Mouse (Mus musculus) heart, adult 2 months (tissue): ENCODE data around the gene Ranbp9.

Source experiments
- CTCF ChIP-seq: fragments of 200-600 bp; IDR thresholded peaks from 2 replicates; pipeline ENCODE4 v1.8.1; 2022; ENCODE audit warnings: antibody characterized with exemption, mild to moderate bottlenecking, moderate library complexity
- EP300 ChIP-seq: fragments of 200-500 bp; IDR thresholded peaks from 2 replicates; pipeline ENCODE4 v1.6.1; 2011; ENCODE audit warnings: low read depth, low read length, control low read depth; ENCODE audit not compliant: insufficient read depth

- TF ChIP-seq EP300, result no peak
- TF ChIP-seq CTCF, result no peak
Measured at GRCm38 (mm10) chr13:43374918-43375432, 106.1 kb downstream of the Ranbp9 start.
